Mouse (Mus musculus): Measurements from ENCODE around the gene Ylpm1.

The Ylpm1 gene

GRCm38 (mm10) chr12:85110011-85110697 lies 114.0 kb downstream of the Ylpm1 start:
- DNase-seq (ENCODE audit: low spot score): no peak

- peak; percentile 86 for DNase-seq (ENCODE audit: low spot score)
These were observed 114.8 kb downstream of the Ylpm1 start, which contains the start of the genes Prox2 and Dlst for GRCm38 (mm10) chr12:85110698-85111592. Gene Prox2 (minus strand): TSS chr12:85110759. Gene Dlst (plus strand): TSS chr12:85110833.

- DNase-seq (ENCODE audit: low spot score): no peak
These were observed 116.6 kb downstream of the Ylpm1 start for GRCm38 (mm10) chr12:85112550-85113251.

GRCm38 (mm10) chr12:85113337-85113736 lies 117.2 kb downstream of the Ylpm1 start:
- no peak for DNase-seq (ENCODE audit: low spot score)

- DNase-seq (ENCODE audit: low spot score): no peak
These were observed 117.8 kb downstream of the Ylpm1 start for GRCm38 (mm10) chr12:85113917-85114316.

- DNase-seq (ENCODE audit: low spot score): no peak
These were observed 119.6 kb downstream of the Ylpm1 start for GRCm38 (mm10) chr12:85115678-85116077.
